Mouse (Mus musculus) liver, postnatal 0 days (tissue): ENCODE data around the gene Crtc1. TPM values are rescaled to one million over a fixed set of nuclear protein-coding genes. Genes with fewer than 3 reads are reported as not detected.
A peak's percentile ranks its signal among the peaks of the same experiment; 100 is the strongest.

Source experiments
- ATAC-seq: fragments of 200-750 bp; cut with Nextera tagmentation; 2 replicates; pipeline ENCODE4 v1.8.0; 2017; ENCODE audit warnings: mild to moderate bottlenecking, moderate library complexity
- DNase-seq: peaks from one replicate; pipeline ENCODE4 v3.0.0-alpha.2; 2016
- H3K27ac ChIP-seq: fragments of 300-500 bp; sonication (generic); 2 replicates; pipeline ENCODE4 v1.5.1; 2014; ENCODE audit warnings: antibody characterized with exemption, moderate library complexity, mild to moderate bottlenecking, low read depth
- H3K27me3 ChIP-seq: fragments of 300-500 bp; sonication (generic); 2 replicates; pipeline ENCODE4 v1.6.1; 2014; ENCODE audit warnings: low read length, control low read depth, mixed read lengths; ENCODE audit not compliant: insufficient read depth
- H3K36me3 ChIP-seq: fragments of 300-500 bp; sonication (generic); replicated peaks from 2 replicates; pipeline ENCODE4 v1.6.1; 2014; ENCODE audit warnings: mild to moderate bottlenecking, control low read depth, low read length, moderate library complexity, mixed read lengths; ENCODE audit not compliant: insufficient read depth
- H3K4me1 ChIP-seq: fragments of 300-500 bp; sonication (generic); 2 replicates; pipeline ENCODE4 v1.6.1; 2014; ENCODE audit warnings: antibody characterized with exemption, mild to moderate bottlenecking, control low read depth; ENCODE audit not compliant: insufficient read depth
- H3K4me2 ChIP-seq: fragments of 300-500 bp; sonication (generic); 2 replicates; pipeline ENCODE4 v1.6.1; 2014; ENCODE audit warnings: low read depth, mild to moderate bottlenecking, low read length, moderate library complexity, mixed read lengths
- H3K4me3 ChIP-seq: fragments of 300-500 bp; sonication (generic); 2 replicates; pipeline ENCODE4 v1.5.1; 2014; ENCODE audit warnings: low read depth, low read length
- H3K9ac ChIP-seq: fragments of 300-500 bp; sonication (generic); replicated peaks from 2 replicates; pipeline ENCODE4 v1.6.1; 2014; ENCODE audit warnings: mild to moderate bottlenecking, moderate library complexity
- H3K9me3 ChIP-seq: fragments of 300-500 bp; sonication (generic); 2 replicates; pipeline ENCODE4 v1.6.1; 2016; ENCODE audit warnings: mild to moderate bottlenecking, control low read depth, low read length, mixed read lengths
- CTCF ChIP-seq: sonication (generic); IDR thresholded peaks from 2 replicates; pipeline ENCODE4 v1.5.1; 2016; ENCODE audit warnings: antibody characterized with exemption, low read depth
- EP300 ChIP-seq: IDR thresholded peaks from 2 replicates; pipeline ENCODE4 v1.6.1; 2016; ENCODE audit warnings: antibody characterized with exemption, low read depth, mild to moderate bottlenecking
- WGBS: fragments of 180-500 bp; shearing (Covaris S2); extraction: QIAGEN DNeasy Blood & Tissue Kit; methylation state at CpG from one replicate; pipeline ENCODE4 v1.1.7; 2014; ENCODE audit not compliant: insufficient replicate concordance; 5-methylcytosine and 5-hydroxymethylcytosine counted together
- polyA plus RNA-seq: library from polyadenylated mRNA; unstranded; fragments of >200 nt; fragmentation: Nextera tagmentation; extraction: Ambion mirVana; gene quantifications from 2 replicates; pipeline ENCODE4 v1.2.1, GENCODE M21; 2015

Gene Crtc1
- polyA plus RNA-seq, 1 experiment from 2014 or later, result 2.6 TPM

DNA sequence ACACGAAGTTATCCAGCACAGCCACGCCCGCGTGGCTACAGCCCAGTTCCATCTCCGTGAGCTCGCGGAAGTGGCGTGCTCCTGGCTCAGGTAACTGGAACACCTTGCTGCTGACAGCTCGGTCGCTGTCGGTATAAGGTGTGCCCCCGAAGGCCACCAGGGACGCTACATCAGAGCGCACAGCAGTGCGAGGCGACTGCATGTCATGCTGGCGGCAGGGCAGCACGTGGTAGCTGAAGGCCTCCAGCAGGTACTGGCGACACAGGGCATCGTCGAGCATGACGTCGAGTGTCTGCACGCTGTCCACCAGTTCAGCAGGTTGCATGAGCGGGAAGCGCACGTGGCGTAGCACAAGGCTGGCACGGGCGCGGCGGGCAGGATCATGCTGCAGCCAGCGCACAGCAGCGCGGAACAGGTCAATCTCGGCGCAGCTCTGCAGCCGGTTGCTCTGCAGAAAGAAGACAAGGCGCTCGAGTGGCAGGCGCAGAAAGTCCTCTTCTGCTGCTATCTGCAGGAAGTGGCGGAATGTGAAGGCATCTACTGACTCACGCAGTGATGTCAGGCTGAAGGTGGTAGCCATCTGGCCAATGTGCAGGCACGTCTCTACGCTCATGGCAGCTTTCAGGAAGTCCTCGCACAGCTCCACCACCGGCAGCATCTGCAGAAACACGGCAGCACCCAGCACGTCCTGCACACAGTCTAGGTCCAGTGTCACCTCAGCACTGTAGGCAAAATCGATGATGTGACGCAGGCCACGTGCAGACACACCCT is 13.0 kb upstream of the Crtc1 start:
- Histone ChIP-seq H3K36me3 (no peaks in the 10 kb centered on the region; the same call in 1 of the 2 replicates), H3K27ac (no peak overlapping the region), H3K4me1 (no peaks in the 10 kb centered on the region), H3K4me2 (no peak overlapping the region), H3K4me3 (no peak overlapping the region), H3K9ac (no peak overlapping the region), H3K9me3 (no peaks in the 10 kb centered on the region), H3K27me3 (no peaks in the 10 kb centered on the region)
- TF ChIP-seq CTCF (no peak), EP300 (no peak)
- WGBS, result 77% methylated on average over 51 of the region's 52 CpGs
- DNase-seq (no peak), ATAC-seq (no peak)

DNA sequence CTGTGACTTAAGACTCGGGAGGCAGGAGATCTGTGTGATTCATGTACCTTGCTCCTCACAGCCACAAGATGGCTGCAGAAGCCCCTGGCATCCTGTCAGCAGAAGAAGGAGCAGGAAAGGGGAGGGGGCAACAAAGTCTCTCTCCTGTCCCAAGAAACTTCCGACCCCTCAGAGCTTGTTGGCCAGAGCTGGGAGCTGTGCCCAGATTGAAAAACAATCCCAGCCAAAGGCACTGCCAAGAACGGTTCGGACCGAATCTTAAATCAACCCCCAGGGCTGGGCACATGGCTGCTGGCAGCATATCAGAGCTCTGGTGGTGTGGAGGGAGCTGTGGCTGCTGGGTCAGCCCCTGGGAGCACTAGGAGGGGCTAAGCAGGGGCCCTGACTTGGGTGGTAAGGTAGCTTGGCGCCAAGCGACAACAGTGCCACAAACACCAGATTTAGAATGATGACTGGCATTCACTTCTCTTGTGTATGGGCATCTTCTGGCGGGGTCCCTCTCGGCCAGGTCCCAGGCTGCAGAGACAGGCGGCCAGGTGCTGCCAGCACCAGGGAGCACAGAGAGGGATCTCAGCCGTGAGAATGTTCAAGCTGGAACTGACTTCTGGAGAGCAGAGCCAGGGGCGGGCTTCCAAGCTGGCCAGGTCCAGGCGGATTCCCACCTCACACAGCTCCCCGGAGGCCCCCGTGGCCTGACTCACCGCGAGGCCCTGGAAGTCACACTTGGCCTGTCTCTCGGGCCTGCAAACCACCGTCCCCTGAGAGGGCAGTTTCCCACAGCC is 8.5 kb upstream of the Crtc1 start:
- TF ChIP-seq EP300 (no peak), CTCF (no peak)
- H3K27ac ChIP-seq, result no peak overlapping the region
- H3K36me3 ChIP-seq, result no peaks in the 10 kb centered on the region; the same call in 1 of the 2 replicates

DNA sequence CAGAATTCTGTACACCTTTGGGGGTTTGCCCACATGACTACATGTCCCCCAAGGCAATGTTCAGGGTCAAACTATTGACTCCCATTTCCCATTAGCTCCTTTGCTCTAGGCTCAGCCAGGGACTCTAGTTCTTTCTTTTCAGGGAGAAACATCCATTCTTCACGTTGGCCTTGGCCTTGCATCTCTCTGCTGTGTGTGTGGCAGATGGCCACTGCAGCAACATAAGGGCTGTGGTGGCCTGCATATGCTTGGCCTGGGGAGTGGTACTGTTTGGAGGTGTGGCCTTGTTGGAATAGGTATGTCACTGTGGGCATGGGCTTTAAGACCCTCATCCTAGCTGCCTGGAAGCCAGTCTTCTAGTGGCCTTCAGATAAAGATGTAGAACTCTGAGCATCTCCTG is 6.6 kb upstream of the Crtc1 start:
- H3K27me3 ChIP-seq, result no peaks in the 10 kb centered on the region
- H3K9me3 ChIP-seq, result no peaks in the 10 kb centered on the region
- DNase-seq (no peak), ATAC-seq (no peak)
- peaks cover 3% of the 10 kb centered on the region for H3K4me1 ChIP-seq
- no peaks in the 10 kb centered on the region for H3K36me3 ChIP-seq
- no peak overlapping the region for H3K9ac ChIP-seq
- no peak overlapping the region for H3K27ac ChIP-seq
- no peak overlapping the region for H3K4me2 ChIP-seq
- WGBS, result 68% methylated on average over 1 of the region's 1 CpGs
- H3K4me3 ChIP-seq, result no peak overlapping the region
- TF ChIP-seq EP300 (no peak), CTCF (no peak)

More for the DNA sequence above, 8.5 kb upstream of the Crtc1 start:
- peaks cover 3% of the 10 kb centered on the region for H3K4me1 ChIP-seq
- no peak overlapping the region for H3K4me2 ChIP-seq
- no peaks in the 10 kb centered on the region for H3K9me3 ChIP-seq
- no peaks in the 10 kb centered on the region for H3K27me3 ChIP-seq
- no peak overlapping the region for H3K9ac ChIP-seq
- no peak overlapping the region for H3K4me3 ChIP-seq
- no peak for DNase-seq
- no peak for ATAC-seq
- WGBS, result 70% methylated on average over 19 of the region's 19 CpGs

DNA sequence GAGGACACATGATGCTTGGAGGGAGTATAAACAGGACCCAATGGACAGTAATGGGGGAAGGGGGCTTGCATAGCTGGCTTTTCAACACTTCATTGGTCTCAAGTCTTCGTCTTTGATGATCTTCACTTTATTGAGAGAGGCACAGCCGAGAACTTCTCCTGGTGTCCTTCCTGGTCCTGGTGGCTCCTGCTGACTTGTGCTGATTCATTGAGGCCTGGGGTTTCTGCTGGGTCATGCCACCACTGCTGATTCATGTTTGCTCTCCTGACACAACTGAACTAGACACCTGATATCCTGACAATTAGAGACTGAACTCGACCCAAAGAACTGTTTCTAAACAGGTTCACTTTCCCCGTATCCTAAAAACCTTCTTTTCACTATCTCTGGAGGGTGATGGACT is 3.9 kb upstream of the Crtc1 start:
- DNase-seq, result peak; percentile 40
- Histone ChIP-seq H3K4me1 (peaks cover 15% of the 10 kb centered on the region), H3K4me2 (no peak overlapping the region)

DNA sequence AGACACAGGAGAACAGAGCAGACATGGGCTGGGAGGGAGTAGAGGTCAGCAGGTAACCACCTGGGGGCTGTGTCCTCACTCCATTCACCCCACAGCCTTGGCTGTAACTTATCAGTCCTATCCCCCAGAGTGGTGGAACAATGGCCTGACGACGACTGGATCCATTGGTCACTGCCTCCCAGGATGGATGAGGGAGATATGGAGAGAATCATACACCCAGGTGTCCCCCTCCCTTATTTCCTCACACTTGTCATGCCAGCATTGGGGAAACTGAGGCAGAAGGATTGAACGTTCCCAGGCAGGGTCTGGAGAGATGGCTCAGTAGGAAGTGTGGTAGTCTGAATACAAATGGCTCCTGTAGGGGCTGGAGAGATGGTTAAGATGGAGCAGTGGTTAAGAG is 2.2 kb upstream of the Crtc1 start:
- WGBS, result 78% methylated on average over 3 of the region's 3 CpGs

More for the DNA sequence above, 3.9 kb upstream of the Crtc1 start:
- Histone ChIP-seq H3K27ac (peak overlapping the region; percentile 31; the same call in 1 of the 2 replicates), H3K9me3 (no peaks in the 10 kb centered on the region), H3K36me3 (no peaks in the 10 kb centered on the region), H3K4me3 (no peak overlapping the region), H3K27me3 (no peaks in the 10 kb centered on the region), H3K9ac (no peak overlapping the region)
- WGBS, result 68% methylated on average over 4 of the region's 4 CpGs
- no peak; the same call in 1 of the 2 replicates for TF ChIP-seq EP300
- TF ChIP-seq CTCF, result no peak
- ATAC-seq, result no peak

DNA sequence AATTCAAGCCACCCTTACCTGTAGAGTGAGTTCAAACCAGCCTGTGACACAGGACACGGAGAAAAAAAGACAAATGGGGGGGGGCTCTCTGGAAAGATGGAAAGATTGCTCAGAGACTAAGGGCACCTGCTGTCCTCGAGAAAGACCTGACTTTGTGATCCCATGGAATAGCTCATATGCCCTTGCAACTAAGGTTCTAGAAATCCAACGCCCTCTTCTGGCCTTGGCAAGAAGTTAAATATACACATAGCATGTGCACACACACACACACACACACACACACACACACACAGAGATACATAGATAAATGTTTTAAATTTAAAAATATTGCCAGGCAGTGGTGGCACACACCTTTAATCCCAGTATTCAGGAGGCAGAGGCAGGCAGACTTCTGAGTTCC is 867 bp upstream of the Crtc1 start:
- ATAC-seq, result no peak
- no peak overlapping the region for H3K4me3 ChIP-seq
- no peak overlapping the region; the same call in 1 of the 2 replicates for H3K27ac ChIP-seq
- TF ChIP-seq EP300 (no peak), CTCF (peak; percentile 28; the same call in 1 of the 2 replicates)
- H3K9me3 ChIP-seq, result no peaks in the 10 kb centered on the region
- no peak for DNase-seq
- 51% methylated on average over 3 of the region's 3 CpGs for WGBS
- no peaks in the 10 kb centered on the region for H3K27me3 ChIP-seq
- H3K36me3 ChIP-seq, result no peaks in the 10 kb centered on the region; the same call in 1 of the 2 replicates
- no peak overlapping the region for H3K4me2 ChIP-seq
- peaks cover 19% of the 10 kb centered on the region for H3K4me1 ChIP-seq
- no peak overlapping the region; the same call in 1 of the 2 replicates for H3K9ac ChIP-seq

More for the DNA sequence above, 2.2 kb upstream of the Crtc1 start:
- Histone ChIP-seq H3K4me1 (peaks cover 19% of the 10 kb centered on the region), H3K9me3 (no peaks in the 10 kb centered on the region), H3K4me3 (no peak overlapping the region), H3K27me3 (no peaks in the 10 kb centered on the region), H3K4me2 (no peak overlapping the region), H3K27ac (no peak overlapping the region), H3K9ac (no peak overlapping the region), H3K36me3 (no peaks in the 10 kb centered on the region)
- no peak for TF ChIP-seq EP300
- ATAC-seq, result no peak
- DNase-seq, result no peak
